Mouse (Mus musculus) heart, postnatal 0 days (tissue): Measurements from ENCODE around the gene Leng1. TPM values are rescaled to one million over a fixed set of nuclear protein-coding genes. Genes with fewer than 3 reads are reported as not detected.

Experiments used
- ATAC-seq: fragments of 200-750 bp; cut with Nextera tagmentation; 2 replicates; pipeline ENCODE4 v1.8.0; 2017; ENCODE audit warnings: low read depth, moderate number of reproducible peaks, moderate library complexity; ENCODE audit not compliant: insufficient read depth
- DNase-seq: peaks from one replicate; pipeline ENCODE4 v3.0.0-alpha.2; 2016; ENCODE audit warnings: low spot score
- H3K27ac ChIP-seq: fragments of 300-500 bp; sonication (generic); 2 replicates; pipeline ENCODE4 v1.5.1; 2014; ENCODE audit warnings: low read depth, mild to moderate bottlenecking
- H3K27me3 ChIP-seq: fragments of 300-500 bp; sonication (generic); 2 replicates; pipeline ENCODE4 v1.6.1; 2014; ENCODE audit warnings: low read length, mixed read lengths; ENCODE audit not compliant: control insufficient read depth, insufficient read depth
- H3K36me3 ChIP-seq: fragments of 300-500 bp; sonication (generic); replicated peaks from 2 replicates; pipeline ENCODE4 v1.6.1; 2014; ENCODE audit warnings: low read length, mixed read lengths; ENCODE audit not compliant: control insufficient read depth, insufficient read depth
- H3K4me1 ChIP-seq: fragments of 300-500 bp; sonication (generic); 2 replicates; pipeline ENCODE4 v1.6.1; 2014; ENCODE audit warnings: antibody characterized with exemption; ENCODE audit not compliant: control insufficient read depth, insufficient read depth
- H3K4me2 ChIP-seq: fragments of 300-500 bp; sonication (generic); 2 replicates; pipeline ENCODE4 v1.6.1; 2014; ENCODE audit warnings: low read depth, mild to moderate bottlenecking, low read length, moderate library complexity
- H3K4me3 ChIP-seq: fragments of 300-500 bp; sonication (generic); 2 replicates; pipeline ENCODE4 v1.5.1; 2014; ENCODE audit warnings: low read depth, low read length
- H3K9ac ChIP-seq: fragments of 300-500 bp; sonication (generic); replicated peaks from 2 replicates; pipeline ENCODE4 v1.6.1; 2014; ENCODE audit warnings: low read depth, low read length, mixed read lengths
- H3K9me3 ChIP-seq: fragments of 300-500 bp; sonication (generic); replicated peaks from 2 replicates; pipeline ENCODE4 v1.6.1; 2016; ENCODE audit warnings: low read length; ENCODE audit not compliant: control insufficient read depth
- CTCF ChIP-seq: IDR thresholded peaks from 2 replicates; pipeline ENCODE4 v1.5.1; 2016; ENCODE audit warnings: antibody characterized with exemption, control low read depth, low read depth
- EP300 ChIP-seq: IDR thresholded peaks from 2 replicates; pipeline ENCODE4 v1.6.1; 2016; ENCODE audit warnings: antibody characterized with exemption, low read depth
- WGBS: fragments of 180-500 bp; shearing (Covaris S2); extraction: QIAGEN DNeasy Blood & Tissue Kit; methylation state at CpG from one replicate; pipeline ENCODE4 v1.1.7; 2014; 5-methylcytosine and 5-hydroxymethylcytosine counted together
- polyA plus RNA-seq: library from polyadenylated mRNA; unstranded; fragments of >200 nt; fragmentation: Nextera tagmentation; extraction: Ambion mirVana; gene quantifications from 2 replicates; pipeline ENCODE4 v1.2.1, GENCODE M21; 2015
- total RNA-seq: library from RNA; depleted of rRNA; stranded (reverse); fragments of >200 nt; gene quantifications from 2 replicates; pipeline ENCODE4 v1.2.3, GENCODE M21; 2014; ENCODE audit warnings: low replicate concordance

Gene Leng1
- total and polyA plus RNA-seq, 2 experiments from 2014 or later = 11.9 to 23.9 TPM

DNA sequence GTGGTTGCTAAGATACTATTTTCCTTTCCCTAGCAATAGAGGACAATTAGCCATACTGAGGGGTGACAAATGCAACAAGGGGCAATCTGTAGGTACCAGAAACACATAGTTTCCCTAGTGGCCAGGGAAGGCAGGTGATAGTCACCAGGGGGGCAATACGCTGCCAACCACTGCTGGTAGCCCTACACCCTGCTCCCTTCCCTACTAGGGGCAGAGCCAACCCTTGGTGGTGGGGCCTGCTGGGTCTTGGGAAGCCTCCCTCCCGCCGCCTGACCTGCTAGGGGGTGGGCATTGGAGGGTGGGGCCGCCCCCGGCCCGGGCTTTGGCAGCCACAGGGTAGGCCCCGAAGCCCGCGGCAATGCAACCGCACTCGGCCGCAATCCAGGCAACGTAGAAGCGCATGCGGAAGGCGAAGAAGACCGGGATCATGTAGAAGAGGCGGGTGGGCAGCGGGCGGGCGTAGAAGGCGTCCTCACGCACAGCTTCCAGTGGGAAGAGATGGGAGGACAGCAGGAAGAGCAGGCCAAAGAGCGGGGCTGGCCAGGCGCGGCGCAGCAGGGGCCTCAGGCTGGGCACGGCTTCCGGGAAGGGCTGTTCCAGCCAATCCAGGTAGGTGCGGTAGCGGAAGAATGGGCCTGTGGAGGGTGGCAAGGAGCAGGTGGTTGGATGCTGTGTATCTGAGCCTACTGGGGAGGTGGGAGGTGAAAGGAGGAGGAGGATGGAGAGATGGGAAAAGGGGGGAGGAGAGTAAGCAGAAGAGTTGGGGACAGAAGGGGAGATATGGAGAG lies 20.0 kb upstream of the Leng1 start:
- Histone ChIP-seq H3K4me1 (no peaks in the 10 kb centered on the region), H3K4me2 (no peak overlapping the region), H3K27ac (no peak overlapping the region), H3K4me3 (no peak overlapping the region), H3K9ac (no peak overlapping the region), H3K36me3 (peaks cover 25% of the 10 kb centered on the region), H3K9me3 (no peaks in the 10 kb centered on the region), H3K27me3 (no peaks in the 10 kb centered on the region)
- no peak for ATAC-seq
- 86% methylated on average over 31 of the region's 31 CpGs for WGBS
- TF ChIP-seq EP300 (no peak), CTCF (no peak)
- DNase-seq = no peak

DNA sequence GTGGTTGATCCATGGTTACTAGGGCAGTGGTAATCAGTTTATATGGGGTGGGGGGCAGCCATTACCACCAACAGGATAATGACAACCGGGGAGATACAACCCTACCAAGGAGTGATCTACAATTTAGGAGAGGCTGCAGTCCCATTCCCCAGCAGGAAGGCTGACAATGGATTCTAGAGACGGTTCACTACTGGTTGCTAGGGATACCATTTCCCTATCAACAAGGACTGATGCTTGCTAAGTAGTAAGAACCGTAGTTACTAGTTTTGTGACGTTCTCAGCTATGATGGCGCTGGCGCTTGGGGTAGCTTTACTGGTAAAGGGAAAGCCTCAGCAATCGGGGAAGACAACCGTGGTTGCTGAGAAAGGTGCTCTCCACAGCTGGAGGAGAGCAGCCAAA lies 19.1 kb upstream of the Leng1 start:
- WGBS = 89% methylated on average over 8 of the region's 8 CpGs
- Histone ChIP-seq H3K4me2 (no peak overlapping the region), H3K9me3 (no peaks in the 10 kb centered on the region), H3K36me3 (peaks cover 28% of the 10 kb centered on the region), H3K27me3 (no peaks in the 10 kb centered on the region), H3K9ac (no peak overlapping the region), H3K4me1 (no peaks in the 10 kb centered on the region), H3K27ac (no peak overlapping the region), H3K4me3 (no peak overlapping the region)
- no peak for ATAC-seq
- no peak for DNase-seq
- TF ChIP-seq EP300 = no peak
- TF ChIP-seq CTCF = no peak

DNA sequence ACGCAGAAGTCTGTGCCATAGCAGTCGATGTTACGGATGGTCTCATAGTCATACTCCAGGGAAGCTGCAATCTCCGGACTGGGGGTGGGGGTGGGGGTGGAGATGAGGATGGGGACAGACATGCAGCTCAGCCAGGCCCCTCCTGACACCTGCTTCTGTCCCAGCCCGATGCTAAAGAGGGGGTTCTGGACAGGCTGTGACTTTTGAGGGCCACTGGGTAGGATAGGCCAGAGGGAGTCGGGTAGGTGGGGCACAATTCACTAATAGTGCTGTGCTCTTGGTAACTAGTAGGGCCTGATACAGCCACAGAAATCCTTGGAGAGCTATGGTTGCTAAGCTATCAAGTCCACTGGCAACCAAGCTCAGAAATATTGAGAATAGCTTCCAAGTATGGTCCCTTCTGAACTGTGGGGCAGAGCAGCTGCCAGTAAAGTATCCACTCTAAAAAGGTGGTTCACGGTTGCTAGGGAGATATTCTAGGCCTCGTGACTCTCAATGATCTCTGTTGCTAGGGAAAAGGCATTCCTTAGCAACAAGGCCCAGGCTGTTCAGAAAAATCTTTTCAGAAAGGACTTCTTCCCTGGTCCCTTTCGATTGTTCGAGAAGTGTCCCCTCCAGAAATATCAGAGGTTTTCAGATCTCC lies 18.4 kb upstream of the Leng1 start:
- H3K9me3 ChIP-seq = no peaks in the 10 kb centered on the region
- H3K4me2 ChIP-seq = no peak overlapping the region
- peaks cover 28% of the 10 kb centered on the region for H3K36me3 ChIP-seq
- WGBS = 88% methylated on average over 10 of the region's 10 CpGs
- no peak overlapping the region for H3K4me3 ChIP-seq
- ATAC-seq = no peak
- TF ChIP-seq CTCF (no peak), EP300 (no peak)
- no peaks in the 10 kb centered on the region for H3K27me3 ChIP-seq
- DNase-seq = no peak
- no peaks in the 10 kb centered on the region for H3K4me1 ChIP-seq
- H3K9ac ChIP-seq = no peak overlapping the region
- no peak overlapping the region for H3K27ac ChIP-seq

DNA sequence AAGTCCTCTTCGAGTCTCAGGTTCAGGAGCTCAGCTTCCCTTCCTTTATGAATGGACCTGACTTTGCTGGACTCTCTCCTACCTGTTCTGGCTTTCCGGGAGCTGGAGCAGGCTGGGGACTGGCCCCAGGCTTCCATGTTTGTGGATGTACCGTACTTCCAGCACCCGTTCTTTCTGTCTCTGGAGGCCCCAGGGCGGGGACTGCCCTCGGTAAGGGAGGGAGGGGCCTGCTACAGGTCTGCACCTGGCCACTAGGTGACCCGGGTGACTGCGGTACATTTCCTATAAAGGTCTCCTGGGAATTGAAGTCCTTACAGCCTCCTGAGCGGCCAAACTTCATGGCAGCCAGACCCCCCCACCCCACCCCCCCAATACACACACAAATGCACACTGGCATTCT lies 11.7 kb upstream of the Leng1 start, which contains the start of gene Tmc4:
Gene Tmc4 (minus strand): TSS at position 212 of the 400 bp plus-strand sequence.
- ATAC-seq = no peak

DNA sequence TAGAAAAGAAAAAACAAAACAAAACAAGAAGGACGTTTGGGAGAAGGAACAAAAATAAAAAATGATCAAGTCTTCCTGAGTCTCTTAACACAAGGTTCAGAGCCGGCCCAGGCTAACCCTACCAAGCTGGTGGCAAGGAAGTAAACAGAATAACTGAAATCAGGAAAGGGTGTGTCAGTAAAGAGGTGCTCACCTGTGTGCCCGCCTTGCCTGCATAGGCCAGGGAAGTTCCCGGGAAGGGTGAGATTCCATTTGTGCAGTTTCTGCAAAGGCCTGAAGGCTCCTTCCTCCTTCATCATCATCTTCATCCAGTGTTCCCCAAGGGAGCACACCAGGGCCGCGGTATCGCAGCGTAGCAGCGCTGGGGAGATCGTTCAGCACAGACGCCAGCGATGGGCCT lies 10.7 kb upstream of the Leng1 start:
- Histone ChIP-seq H3K4me2 (no peak overlapping the region), H3K36me3 (peaks cover 10% of the 10 kb centered on the region; the same call in 1 of the 2 replicates), H3K4me1 (no peaks in the 10 kb centered on the region), H3K9me3 (no peaks in the 10 kb centered on the region), H3K4me3 (no peak overlapping the region), H3K27ac (no peak overlapping the region), H3K27me3 (no peaks in the 10 kb centered on the region), H3K9ac (no peak overlapping the region)
- TF ChIP-seq CTCF (no peak), EP300 (no peak)
- ATAC-seq (no peak), DNase-seq (no peak)
- WGBS = 81% methylated on average over 12 of the region's 12 CpGs

More for the DNA sequence above, 11.7 kb upstream of the Leng1 start, which contains the start of gene Tmc4:
- no peak within 1 kb of the TSS for H3K4me3 ChIP-seq
- H3K9me3 ChIP-seq = no peaks in the 10 kb centered on the region
- H3K27ac ChIP-seq = no peak within 1 kb of the TSS
- H3K4me1 ChIP-seq = no peaks in the 10 kb centered on the region
- H3K4me2 ChIP-seq = no peak within 1 kb of the TSS
- TF ChIP-seq EP300 (no peak), CTCF (no peak)
- DNase-seq = no peak
- 55% methylated on average over 9 of the region's 9 CpGs for WGBS
- H3K27me3 ChIP-seq = no peaks in the 10 kb centered on the region
- peaks cover 10% of the 10 kb centered on the region; the same call in 1 of the 2 replicates for H3K36me3 ChIP-seq
- no peak within 1 kb of the TSS for H3K9ac ChIP-seq
